Mouse (Mus musculus): ENCODE data around the gene Olfr961.

- no peak for TF ChIP-seq CTCF (IDR thresholded peaks at IDR 0.05; ENCODE audit: borderline replicate concordance, extremely low read depth, insufficient read depth, insufficient read length)
- no peak for TF ChIP-seq POLR2A (IDR thresholded peaks at IDR 0.05; ENCODE audit: borderline replicate concordance, extremely low read depth, insufficient read depth, insufficient read length, poor library complexity, severe bottlenecking)
Observed at GRCm38 (mm10) chr9:39644785-39645184, at the start of gene Olfr961.
